Mouse (Mus musculus): ENCODE results near the gene D10Jhu81e.

GRCm38 (mm10) chr10:78143727-78144505 lies 25.7 kb downstream of the D10Jhu81e start:
- TF ChIP-seq EP300 (IDR thresholded peaks at IDR 0.05; ENCODE audit: low read depth) (no peak), CTCF (IDR thresholded peaks at IDR 0.05; ENCODE audit: low read depth) (no peak)
